Mouse (Mus musculus) cerebellum, adult 11 months (tissue): ENCODE measurements around the gene Ddah1.

Experiments
- DNase-seq: peaks from one replicate; pipeline ENCODE4 v3.0.0; 2022

Ddah1 gene

GRCm38 (mm10) chr3:145768439-145768838, 10.0 kb downstream of the Ddah1 start:
- no peak for DNase-seq

GRCm38 (mm10) chr3:145773384-145773783, 14.9 kb downstream of the Ddah1 start:
- DNase-seq: no peak

GRCm38 (mm10) chr3:145774336-145774735, 15.9 kb downstream of the Ddah1 start:
- no peak for DNase-seq

DNA sequence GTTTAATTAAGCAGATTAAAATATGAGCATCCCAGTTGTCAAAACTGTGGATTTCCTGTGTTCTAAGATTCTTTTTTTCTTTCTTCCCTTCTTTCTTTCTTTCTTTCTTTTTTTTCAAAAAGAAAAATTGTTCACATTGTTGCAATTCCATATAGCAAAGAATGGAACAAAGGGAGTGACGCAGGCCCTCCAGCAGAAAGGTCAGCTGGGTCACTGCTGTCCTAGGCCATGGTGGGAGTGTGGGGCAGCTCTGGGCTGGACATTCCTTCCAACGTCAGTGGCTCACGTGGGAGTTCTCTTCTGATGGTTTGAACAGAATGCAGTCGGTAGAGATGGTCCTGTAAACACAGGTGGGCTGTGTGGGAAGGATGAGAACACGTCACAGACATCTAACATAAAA, 16.8 kb downstream of the Ddah1 start:
- no peak for DNase-seq

DNA sequence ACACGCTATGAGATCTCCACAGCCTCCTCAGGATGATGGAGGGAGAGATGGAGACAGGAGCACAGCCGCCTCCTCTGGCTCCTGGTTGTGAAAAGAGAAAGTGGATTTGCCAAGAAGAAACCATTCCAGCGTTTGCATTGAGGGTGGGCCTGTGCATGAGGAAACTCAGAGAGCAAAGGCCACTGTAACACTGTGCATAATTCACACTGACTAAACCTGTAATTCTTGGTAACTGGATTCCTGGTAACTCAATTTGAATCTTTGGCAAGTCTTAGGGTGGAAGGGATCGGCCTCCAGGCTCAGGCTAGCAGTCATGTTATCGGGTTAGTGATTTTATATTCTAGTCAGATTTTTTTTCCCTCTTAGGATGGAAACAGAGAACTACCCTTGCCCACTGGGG, 17.4 kb downstream of the Ddah1 start:
- no peak for DNase-seq

- DNase-seq: no peak
Measured at GRCm38 (mm10) chr3:145777006-145777405, 18.5 kb downstream of the Ddah1 start.

DNA sequence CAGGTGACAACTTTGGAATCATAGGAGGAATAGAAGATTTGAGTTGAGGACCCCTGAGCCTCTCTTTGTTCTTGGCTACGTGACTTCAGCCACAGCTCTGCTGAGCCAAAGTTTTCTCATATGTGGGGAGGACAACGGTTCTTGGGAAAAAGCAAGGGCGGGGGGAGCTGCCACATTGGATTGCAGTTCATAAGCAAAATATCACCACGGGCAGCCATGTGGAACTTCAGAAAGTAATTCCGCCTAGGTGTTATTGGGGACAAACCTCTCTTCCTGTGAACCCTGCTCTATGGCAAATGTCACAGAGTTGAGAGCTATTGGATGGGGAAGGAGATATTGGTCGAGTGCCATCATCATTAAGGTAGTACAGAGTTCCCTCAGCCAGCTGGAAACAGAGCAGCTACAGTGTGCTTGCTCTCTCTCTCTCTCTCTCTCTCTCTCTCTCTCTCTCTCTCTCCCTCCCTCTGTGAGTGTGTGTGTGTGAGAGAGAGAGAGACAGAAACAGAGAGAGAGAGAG, 20.0 kb downstream of the Ddah1 start:
- no peak for DNase-seq

- no peak for DNase-seq
Measured at GRCm38 (mm10) chr3:145779279-145779973, 21.0 kb downstream of the Ddah1 start.

DNA sequence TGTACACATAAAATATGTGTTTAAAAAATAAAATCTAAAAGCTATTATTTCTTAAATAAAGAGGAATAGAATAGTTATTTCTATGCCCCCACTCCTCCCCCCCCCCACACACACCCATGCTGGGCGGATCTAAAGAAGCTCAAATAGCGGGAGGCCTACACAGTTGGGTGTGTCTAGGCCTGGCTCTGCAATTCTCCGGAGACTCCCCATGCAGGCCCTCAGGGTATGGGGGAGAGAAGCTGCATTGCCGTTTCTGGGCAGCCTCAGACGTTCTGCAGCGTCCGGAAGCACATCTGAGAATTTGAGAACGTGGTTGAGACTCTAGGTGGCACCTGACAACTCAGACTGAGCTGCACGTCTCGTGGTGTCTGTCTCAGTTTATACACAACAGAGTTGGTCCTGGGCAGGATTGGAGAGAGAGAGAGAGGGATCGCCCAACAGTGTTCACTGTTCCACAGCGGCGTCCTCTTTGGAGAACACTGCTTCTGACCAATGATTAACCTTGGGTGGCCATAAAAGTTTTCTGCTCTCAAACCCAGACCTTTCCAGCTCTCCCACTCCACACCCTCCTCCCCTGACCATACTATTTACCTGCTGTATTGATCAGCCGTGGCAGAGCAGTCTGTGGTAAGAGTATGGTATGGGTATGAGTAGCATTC, 22.4 kb downstream of the Ddah1 start:
- DNase-seq: no peak

- DNase-seq: no peak
Measured at GRCm38 (mm10) chr3:145785244-145785643, 26.8 kb downstream of the Ddah1 start.

DNA sequence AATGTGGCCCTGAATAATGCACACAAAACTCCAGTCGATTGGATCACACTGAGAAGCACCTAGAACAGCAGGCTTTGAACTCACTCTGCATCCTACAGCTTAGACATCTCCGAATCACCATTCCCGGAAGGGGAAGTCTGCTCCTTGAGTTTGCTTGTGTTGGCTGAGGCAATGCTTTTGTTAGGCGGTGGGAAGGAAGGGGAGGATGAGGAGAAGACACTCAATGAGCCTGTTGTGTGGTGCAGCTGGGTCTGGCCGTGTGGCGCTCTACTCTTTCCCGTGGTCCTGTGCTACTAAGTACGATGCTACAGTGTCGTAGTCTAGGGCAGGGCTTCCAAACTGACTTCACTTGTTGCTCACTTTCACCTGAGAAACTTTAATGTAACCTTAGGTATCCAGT, 28.8 kb downstream of the Ddah1 start:
- DNase-seq: no peak

DNA sequence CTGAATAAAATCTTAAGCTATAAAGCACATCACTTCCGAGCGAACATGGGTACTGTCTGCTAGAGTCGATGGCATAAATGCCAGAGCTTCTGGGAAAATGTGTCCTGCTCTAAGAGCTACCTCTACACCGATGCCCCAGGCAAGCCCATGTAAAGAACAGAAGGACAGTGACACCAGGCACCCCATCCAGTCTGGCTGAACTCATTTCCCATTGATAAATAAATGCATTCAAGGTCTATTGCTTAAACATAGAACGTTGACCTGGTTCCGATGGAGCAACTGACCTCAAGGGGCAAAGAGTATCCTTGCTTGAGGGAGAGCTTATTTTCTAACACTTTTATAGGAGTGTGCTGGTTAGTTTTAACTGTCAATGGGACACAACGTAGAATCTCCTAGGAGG, 30.6 kb downstream of the Ddah1 start:
- no peak for DNase-seq

- DNase-seq: no peak
Measured at GRCm38 (mm10) chr3:145790233-145790632, 31.8 kb downstream of the Ddah1 start.

GRCm38 (mm10) chr3:145790709-145791108, 32.2 kb downstream of the Ddah1 start:
- DNase-seq: no peak

- no peak for DNase-seq
Measured at GRCm38 (mm10) chr3:145794355-145794754, 35.9 kb downstream of the Ddah1 start.

- DNase-seq: no peak
Measured at GRCm38 (mm10) chr3:145795896-145796295, 37.4 kb downstream of the Ddah1 start.

DNA sequence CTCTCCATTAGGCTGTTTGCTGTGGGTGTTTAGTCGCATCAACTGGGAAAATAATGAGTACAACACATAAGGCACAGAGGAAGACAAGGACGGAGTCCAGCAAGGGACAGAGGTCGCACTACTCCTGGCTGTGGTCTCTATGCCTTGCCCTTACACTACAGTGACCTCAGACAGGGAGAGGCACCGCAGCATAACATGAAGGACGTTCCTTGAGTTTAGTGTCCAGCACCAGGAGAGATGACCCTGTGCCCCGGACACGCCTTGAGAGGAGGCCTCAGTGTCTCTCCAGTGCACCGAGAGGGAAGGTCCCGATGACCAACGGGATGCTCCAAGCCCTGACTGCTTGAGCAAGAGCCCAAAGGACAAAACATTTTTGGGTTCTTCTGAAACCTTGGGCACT, 39.6 kb downstream of the Ddah1 start:
- DNase-seq: no peak

DNA sequence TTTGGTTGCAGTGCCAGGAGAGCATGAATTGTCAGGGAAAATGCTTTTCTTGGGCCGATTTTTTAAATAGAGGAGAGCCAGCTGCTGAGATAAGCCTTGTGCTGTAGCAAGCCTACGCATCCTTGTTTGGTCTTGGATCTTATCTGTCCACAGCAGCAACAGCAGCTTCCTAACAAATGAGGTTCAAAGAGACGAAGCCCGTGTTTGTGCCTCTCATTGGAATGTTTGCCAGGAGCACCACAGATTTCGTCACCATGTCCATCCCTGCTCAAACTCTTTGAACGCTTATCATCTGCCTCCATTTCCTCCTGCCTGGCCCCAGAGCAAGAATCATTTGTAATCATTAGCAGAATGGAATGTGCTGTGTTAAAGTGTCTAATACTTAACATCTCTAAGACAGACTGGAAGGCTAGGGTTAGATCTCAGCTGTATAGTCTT, 40.3 kb downstream of the Ddah1 start:
- DNase-seq: no peak

GRCm38 (mm10) chr3:145799365-145799764, 40.9 kb downstream of the Ddah1 start:
- no peak for DNase-seq

GRCm38 (mm10) chr3:145802106-145802505, 43.6 kb downstream of the Ddah1 start:
- DNase-seq: no peak

- DNase-seq: no peak
Measured at GRCm38 (mm10) chr3:145805848-145806247, 47.4 kb downstream of the Ddah1 start.

- no peak for DNase-seq
Measured at GRCm38 (mm10) chr3:145806502-145806901, 48.0 kb downstream of the Ddah1 start.

DNA sequence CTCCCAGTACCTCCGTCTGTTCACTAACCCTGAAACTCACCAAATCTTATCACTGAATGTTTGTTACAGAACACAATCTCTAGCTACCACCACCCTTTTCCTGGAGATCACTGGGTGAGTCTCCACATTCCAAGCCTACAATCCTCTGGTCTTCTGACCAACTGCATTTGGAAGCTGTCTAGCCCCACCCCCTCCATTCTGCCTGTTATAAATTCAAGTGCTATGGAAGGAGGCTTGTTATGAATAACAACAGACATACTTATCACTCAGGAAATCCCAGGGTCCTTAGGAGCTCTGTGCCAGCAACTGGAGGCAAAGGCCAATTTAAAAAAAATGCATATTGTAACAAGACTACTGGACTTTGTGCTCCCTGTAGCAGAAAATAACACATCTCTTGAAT, 58.3 kb downstream of the Ddah1 start:
- no peak for DNase-seq

DNA sequence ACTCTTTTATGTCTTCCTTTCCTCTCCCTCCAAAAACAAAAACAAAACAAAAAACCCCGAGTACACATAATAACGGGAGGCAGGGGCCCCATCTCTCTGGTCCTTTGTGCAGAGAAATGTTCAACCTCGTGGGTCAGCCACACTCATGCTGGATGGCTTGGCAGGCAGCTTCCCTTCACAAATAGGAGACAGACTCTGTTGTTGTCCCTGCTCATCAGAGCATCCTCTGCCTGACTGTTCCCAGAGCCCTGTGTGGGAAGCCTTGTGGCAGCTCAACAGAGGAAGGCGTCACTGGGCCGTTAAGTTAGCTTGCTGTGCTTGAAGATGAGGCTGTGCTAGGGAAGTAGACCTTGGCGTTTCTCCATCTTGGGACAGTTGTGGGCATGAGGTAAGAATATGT, 58.8 kb downstream of the Ddah1 start:
- DNase-seq: no peak

GRCm38 (mm10) chr3:145820439-145820838, 62.0 kb downstream of the Ddah1 start:
- DNase-seq: no peak
